Mouse (Mus musculus) ES-E14 (cell line): ENCODE measurements at regions not wholly inside any gene's neighbourhood (a gene's known extent, or its start where the extent isn't known, plus 50 kb on each side); places are given as distances from the start of the nearest gene placed in this dataset.

Experiments
- DNase-seq: peaks from one replicate; pipeline ENCODE4 v3.0.0-alpha.2; 2013; ENCODE audit warnings: low read depth, low spot score
- H3K27ac ChIP-seq: 2 replicates; pipeline ENCODE4 v1.5.1; 2012; ENCODE audit warnings: low read depth, mild to moderate bottlenecking, low read length, moderate library complexity, mixed read lengths; ENCODE audit not compliant: poor library complexity, insufficient read depth, severe bottlenecking
- H3K36me3 ChIP-seq: 2 replicates; pipeline ENCODE4 v1.6.1; 2012; ENCODE audit warnings: mild to moderate bottlenecking, low read length, moderate library complexity, mixed read lengths; ENCODE audit not compliant: control insufficient read depth, poor library complexity, insufficient read depth, severe bottlenecking
- H3K4me1 ChIP-seq, 2 experiments: fragments of 150-350 bp in 1 of 2; sonication (generic) in 1 of 2; 2 replicates each; pipeline ENCODE4 v1.6.1; 2012; ENCODE audit warnings: low read length in 2 of 2, mild to moderate bottlenecking in 1 of 2, mixed read lengths in 1 of 2; ENCODE audit not compliant: control insufficient read depth in 2 of 2, insufficient read depth in 2 of 2, poor library complexity in 1 of 2
- H3K4me3 ChIP-seq, 2 experiments: fragments of 150-350 bp in 1 of 2; sonication (generic) in 1 of 2; 2 replicates each; pipeline ENCODE4 v1.5.1; 2012; ENCODE audit warnings: low read length in 2 of 2, low read depth in 1 of 2, mild to moderate bottlenecking in 1 of 2, mixed read lengths in 1 of 2; ENCODE audit not compliant: insufficient read depth in 1 of 2, poor library complexity in 1 of 2, severe bottlenecking in 1 of 2
- H3K9ac ChIP-seq: 2 replicates; pipeline ENCODE4 v1.6.1; 2012; ENCODE audit warnings: low read depth, mild to moderate bottlenecking, low read length, mixed read lengths; ENCODE audit not compliant: poor library complexity, insufficient read depth, severe bottlenecking
- H3K9me3 ChIP-seq: fragments of 150-350 bp; sonication (generic); 2 replicates; pipeline ENCODE4 v1.6.1; 2012; ENCODE audit warnings: low read depth, mild to moderate bottlenecking, low read length; ENCODE audit not compliant: control insufficient read depth, insufficient read depth
- CHD2 ChIP-seq: IDR thresholded peaks from 2 replicates; pipeline ENCODE4 v1.6.1; 2014; ENCODE audit warnings: mild to moderate bottlenecking, low read depth, low read length, inconsistent platforms
- HCFC1 ChIP-seq: IDR thresholded peaks from 2 replicates; pipeline ENCODE4 v1.6.1; 2012; ENCODE audit warnings: low read length, inconsistent platforms, borderline replicate concordance; ENCODE audit not compliant: insufficient read depth
- MAFK ChIP-seq: IDR thresholded peaks from 2 replicates; pipeline ENCODE4 v1.6.1; 2014; ENCODE audit warnings: mild to moderate bottlenecking, low read depth, low read length, inconsistent platforms; ENCODE audit not compliant: insufficient read depth
- ZC3H11A ChIP-seq: IDR thresholded peaks from 2 replicates; pipeline ENCODE4 v1.6.1; 2012; ENCODE audit warnings: low read depth, mild to moderate bottlenecking, inconsistent platforms, low read length, borderline replicate concordance
- ZNF384 ChIP-seq: IDR thresholded peaks from 2 replicates; pipeline ENCODE4 v1.6.1; 2012; ENCODE audit warnings: low read depth, low read length, inconsistent platforms
- in situ Hi-C, 2 experiments: fragments of 600-800 bp; cut with MboI; formaldehyde crosslinking; loops; one replicate each; pipeline ENCODE4 v1.15.1; 2025; ENCODE audit warnings: low sequenced_read_pairs in 2 of 2, inconsistent platforms in 1 of 2; ENCODE audit not compliant: unreplicated experiment in 2 of 2

DNA sequence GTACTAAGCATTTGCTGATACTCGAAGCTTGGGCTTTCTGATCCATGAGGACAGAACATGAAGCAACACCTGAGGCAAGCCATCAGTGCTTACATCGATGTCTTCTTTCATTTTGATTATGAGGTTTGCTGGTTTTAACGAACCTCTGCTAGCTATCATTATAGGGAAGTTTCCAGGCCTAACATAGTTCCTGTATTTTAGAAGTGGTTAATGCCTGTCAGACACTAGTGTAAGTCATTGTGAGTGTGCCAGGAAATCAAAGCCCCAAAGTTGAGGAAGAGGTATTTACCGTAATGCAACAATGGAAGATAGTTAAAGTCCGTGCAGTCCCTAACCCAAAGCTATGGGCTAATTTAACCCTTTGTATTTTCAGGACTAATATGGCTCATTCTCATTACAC is 120.1 kb upstream of the Rap2b start:
- Histone ChIP-seq H3K4me1 (peaks cover 2 to 3% of the 10 kb centered on the region in 2 experiments; a peak in 2 of 4 replicates), H3K9ac (no peak overlapping the region), H3K36me3 (no peaks in the 10 kb centered on the region), H3K9me3 (no peaks in the 10 kb centered on the region), H3K4me3 (no peak overlapping the region), H3K27ac (no peak overlapping the region)
- TF ChIP-seq ZC3H11A, result no peak
- TF ChIP-seq HCFC1, result no peak
- TF ChIP-seq CHD2, result no peak
- TF ChIP-seq ZNF384, result no peak
- TF ChIP-seq MAFK, result no peak
- DNase-seq, result no peak
- in situ Hi-C loops, result loop anchor here (25.0 kb wide), 2 partner anchors 596 to 946 kb away; no protein-coding TSS in a partner anchor

GRCm38 (mm10) chr3:61243876-61244527 is 117.4 kb upstream of the Rap2b start:
- H3K4me1 ChIP-seq, result peaks cover 2 to 3% of the 10 kb centered on the region in 2 experiments; a peak in 3 of 4 replicates
- in situ Hi-C loops, result loop anchor here (25.0 kb wide), 2 partner anchors 593 to 943 kb away; no protein-coding TSS in a partner anchor
- H3K36me3 ChIP-seq, result no peaks in the 10 kb centered on the region
- TF ChIP-seq ZC3H11A, result peak; percentile 85
- no peak for TF ChIP-seq ZNF384
- no peak for TF ChIP-seq MAFK
- TF ChIP-seq HCFC1, result no peak
- H3K9ac ChIP-seq, result no peak overlapping the region
- DNase-seq, result peak; percentile 33
- H3K27ac ChIP-seq, result no peak overlapping the region
- no peaks in the 10 kb centered on the region for H3K9me3 ChIP-seq
- no peak overlapping the region for H3K4me3 ChIP-seq

DNA sequence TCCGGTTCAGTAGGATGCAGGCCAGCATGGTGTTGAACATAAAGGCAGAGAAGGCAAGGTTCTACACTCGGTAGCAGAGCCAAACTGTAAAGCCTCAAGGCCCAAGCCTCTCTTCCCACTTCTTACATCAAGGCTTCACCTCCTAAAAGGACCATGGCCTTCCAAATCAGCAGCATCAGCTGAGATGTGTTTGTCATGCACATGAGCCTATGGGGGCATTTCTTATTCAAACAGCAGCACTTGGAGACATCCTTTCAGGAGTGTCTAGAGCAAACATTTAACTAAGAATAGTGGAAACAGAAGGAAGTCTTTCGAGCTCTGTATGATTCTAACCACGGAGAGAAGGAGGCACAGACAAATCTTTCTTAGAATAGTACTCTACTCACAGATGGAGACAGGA is 115.0 kb upstream of the Rap2b start:
- H3K9ac ChIP-seq, result no peak overlapping the region
- peaks cover 2 to 3% of the 10 kb centered on the region in 2 experiments; a peak in 3 of 4 replicates for H3K4me1 ChIP-seq
- no peak for TF ChIP-seq ZNF384
- TF ChIP-seq HCFC1, result no peak
- no peak for TF ChIP-seq CHD2
- TF ChIP-seq MAFK, result no peak
- no peak for TF ChIP-seq ZC3H11A
- no peaks in the 10 kb centered on the region for H3K9me3 ChIP-seq
- H3K27ac ChIP-seq, result no peak overlapping the region
- DNase-seq, result no peak
- H3K4me3 ChIP-seq, result no peak overlapping the region
- in situ Hi-C loops, result loop anchor here (25.0 kb wide), 2 partner anchors 591 to 941 kb away; no protein-coding TSS in a partner anchor
- no peaks in the 10 kb centered on the region for H3K36me3 ChIP-seq

DNA sequence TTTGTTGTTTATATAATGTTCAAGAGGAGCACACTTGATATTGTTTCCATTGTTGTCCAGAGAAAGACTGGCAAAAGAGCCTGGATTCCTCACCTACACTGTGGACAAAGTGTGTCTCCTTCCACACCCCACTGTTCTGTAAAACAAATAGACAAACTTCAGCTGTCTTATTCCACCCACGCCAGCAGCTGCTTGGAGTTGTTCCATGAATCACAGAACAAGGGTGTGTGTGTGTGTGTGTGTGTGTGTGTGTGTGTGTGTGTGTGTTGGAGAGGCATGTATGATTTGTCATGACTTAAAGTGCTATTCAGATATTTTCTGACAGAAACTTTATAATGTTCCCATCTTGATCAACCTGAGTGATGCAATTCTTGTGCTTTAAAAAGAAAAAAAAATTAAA is 114.1 kb upstream of the Rap2b start:
- TF ChIP-seq HCFC1 (no peak), ZNF384 (no peak), MAFK (no peak), ZC3H11A (no peak), CHD2 (no peak)
- no peaks in the 10 kb centered on the region for H3K9me3 ChIP-seq
- no peak for DNase-seq
- H3K4me1 ChIP-seq, result peaks cover 2 to 3% of the 10 kb centered on the region in 2 experiments; a peak in 3 of 4 replicates
- H3K4me3 ChIP-seq, result no peak overlapping the region
- H3K9ac ChIP-seq, result no peak overlapping the region
- no peak overlapping the region for H3K27ac ChIP-seq
- in situ Hi-C loops, result loop anchor here (25.0 kb wide), 2 partner anchors 590 to 940 kb away; no protein-coding TSS in a partner anchor
- H3K36me3 ChIP-seq, result no peaks in the 10 kb centered on the region
